Mouse (Mus musculus): ENCODE results near the gene Cachd1. TPM values are rescaled to one million over a fixed set of nuclear protein-coding genes. Genes with fewer than 3 reads are reported as not detected.

The Cachd1 gene
- polyA plus RNA-seq, 1 experiment from 2014 or later, result 6.8 TPM

DNA sequence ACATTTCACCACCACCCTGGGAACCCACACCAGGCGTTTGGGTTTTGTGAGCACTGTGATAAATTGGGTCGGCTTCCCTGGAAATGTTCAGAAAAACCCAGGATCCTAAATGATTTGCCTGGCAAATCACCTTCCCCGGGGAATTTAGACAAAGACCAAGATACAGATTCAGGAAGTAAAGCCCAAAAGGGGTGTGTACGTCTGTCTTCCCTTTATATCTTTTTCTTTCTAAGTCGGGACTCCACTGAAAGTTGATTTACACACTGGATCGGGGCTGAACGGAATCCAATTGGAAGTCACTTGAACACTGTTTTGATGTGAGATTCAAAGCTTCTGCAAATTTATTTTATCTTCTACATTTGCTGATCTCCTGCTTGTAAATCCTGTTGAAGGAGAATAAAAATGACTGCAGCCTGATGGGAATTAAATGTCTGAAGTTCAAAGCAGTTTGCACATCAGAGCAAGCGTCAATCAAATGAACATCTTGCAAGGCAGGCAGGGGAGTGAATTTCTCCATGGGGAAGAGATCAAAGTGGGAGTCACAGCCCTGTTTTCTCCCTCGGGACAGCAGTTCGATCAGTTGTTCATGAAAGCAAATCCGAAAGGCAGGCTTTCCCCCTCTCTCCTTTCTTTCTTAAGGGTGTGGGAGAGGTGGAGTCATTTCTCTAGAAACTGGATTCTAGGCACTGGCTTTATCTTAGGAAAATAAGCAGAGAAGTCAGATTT, 134.3 kb downstream of the Cachd1 start:
- H3K9ac ChIP-seq, result 0 out of 2 replicates have a peak overlapping the region, but pooled peaks have one; percentile 48
- no peaks in the 10 kb centered on the region for H3K27me3 ChIP-seq (replicated peaks)
- H3K4me3 ChIP-seq, result no peak overlapping the region
- H3K9me3 ChIP-seq, result no peaks in the 10 kb centered on the region
- WGBS, result 43% methylated on average over 11 of the region's 11 CpGs
- no peak overlapping the region for H3K27ac ChIP-seq (replicated peaks)
- no peaks in the 10 kb centered on the region for H3K36me3 ChIP-seq
- H3K4me2 ChIP-seq, result peak overlapping the region; percentile 0; the same call in 1 of the 2 replicates
- peaks cover 59% of the 10 kb centered on the region for H3K4me1 ChIP-seq
- ATAC-seq (ENCODE audit: extremely low read depth, insufficient number of reproducible peaks, low FRiP score, low TSS enrichment), result no peak

DNA sequence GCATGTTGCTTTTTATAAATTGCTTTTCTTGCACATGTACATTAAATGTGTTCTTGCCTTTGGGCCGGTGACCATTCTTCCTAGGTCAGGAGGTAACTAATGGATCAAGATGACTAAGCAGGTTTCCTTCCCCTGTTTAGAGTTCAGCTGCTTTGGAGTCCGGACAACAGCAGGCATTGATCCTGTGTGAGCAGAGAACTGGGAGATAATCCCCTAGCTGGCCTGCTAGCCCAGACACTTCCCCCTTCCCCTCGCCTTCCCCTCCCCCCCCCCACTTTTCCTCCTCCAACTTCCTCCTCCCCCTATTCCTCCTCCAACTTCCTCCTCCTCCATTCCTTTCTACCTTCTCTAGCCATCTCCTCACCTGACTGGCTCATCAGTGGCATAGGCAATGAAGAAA, 135.2 kb downstream of the Cachd1 start:
- Histone ChIP-seq H3K27ac (replicated peaks) (no peak overlapping the region), H3K4me2 (no peak overlapping the region), H3K9ac (no peak overlapping the region), H3K4me1 (peaks cover 68% of the 10 kb centered on the region), H3K27me3 (replicated peaks) (no peaks in the 10 kb centered on the region), H3K4me3 (no peak overlapping the region), H3K36me3 (no peaks in the 10 kb centered on the region), H3K9me3 (no peaks in the 10 kb centered on the region)
- 46% methylated on average over 3 of the region's 3 CpGs for WGBS
- no peak for ATAC-seq (ENCODE audit: extremely low read depth, insufficient number of reproducible peaks, low FRiP score, low TSS enrichment)

DNA sequence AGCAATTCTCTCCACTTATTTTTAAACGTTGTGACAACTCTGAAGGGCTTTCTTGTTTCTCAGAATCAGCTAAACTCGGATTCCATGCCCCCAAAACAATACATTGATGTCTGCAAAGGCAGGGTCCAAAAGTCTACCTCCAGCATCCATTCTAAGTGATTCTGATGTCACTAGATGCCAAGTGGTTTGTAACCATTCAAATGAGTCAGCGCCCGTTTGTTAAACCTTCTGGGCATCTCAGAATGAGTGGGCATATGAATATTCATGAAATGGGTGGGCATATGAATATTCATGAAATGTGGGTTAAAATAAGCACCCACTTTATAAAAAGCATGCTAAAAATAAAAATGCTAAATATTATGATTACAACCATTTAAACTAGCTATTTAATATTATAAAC, 137.2 kb downstream of the Cachd1 start:
- Histone ChIP-seq H3K4me1 (peaks cover 70% of the 10 kb centered on the region), H3K4me2 (no peak overlapping the region), H3K27ac (replicated peaks) (no peak overlapping the region), H3K9ac (no peak overlapping the region), H3K36me3 (peaks cover 4% of the 10 kb centered on the region), H3K9me3 (no peaks in the 10 kb centered on the region), H3K27me3 (replicated peaks) (no peaks in the 10 kb centered on the region), H3K4me3 (no peak overlapping the region)
- WGBS, result 70% methylated on average over 4 of the region's 4 CpGs
- no peak for ATAC-seq (ENCODE audit: extremely low read depth, insufficient number of reproducible peaks, low FRiP score, low TSS enrichment)

DNA sequence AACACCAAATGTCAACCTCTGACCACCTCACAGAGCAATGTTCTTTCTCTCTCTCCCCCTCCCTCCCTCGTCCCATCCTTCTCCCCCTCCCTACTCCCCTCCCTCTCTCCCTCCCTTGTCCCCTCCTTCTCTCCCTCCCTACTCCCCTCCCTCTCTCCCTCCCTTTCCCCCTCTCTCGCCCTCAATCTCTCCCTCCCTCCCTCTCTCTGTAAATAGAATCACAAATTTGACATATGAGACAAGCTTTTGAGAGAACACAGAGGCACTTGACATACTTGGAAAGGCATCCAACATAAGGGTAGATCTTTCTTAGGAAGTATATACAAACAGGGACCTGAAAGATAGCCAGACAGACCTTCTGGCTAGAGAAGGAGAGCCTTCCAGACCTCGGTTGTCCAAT, 138.1 kb downstream of the Cachd1 start:
- H3K4me3 ChIP-seq, result no peak overlapping the region
- H3K27me3 ChIP-seq (replicated peaks), result no peaks in the 10 kb centered on the region
- peaks cover 62% of the 10 kb centered on the region for H3K4me1 ChIP-seq
- peak overlapping the region; percentile 90 for H3K27ac ChIP-seq (replicated peaks)
- H3K4me2 ChIP-seq, result peak overlapping the region; percentile 37
- peaks cover 11% of the 10 kb centered on the region for H3K36me3 ChIP-seq
- no peak overlapping the region for H3K9ac ChIP-seq
- H3K9me3 ChIP-seq, result no peaks in the 10 kb centered on the region
- no peak; the same call in 1 of the 2 replicates for ATAC-seq (ENCODE audit: extremely low read depth, insufficient number of reproducible peaks, low FRiP score, low TSS enrichment)
- 12% methylated on average over 3 of the region's 3 CpGs for WGBS

DNA sequence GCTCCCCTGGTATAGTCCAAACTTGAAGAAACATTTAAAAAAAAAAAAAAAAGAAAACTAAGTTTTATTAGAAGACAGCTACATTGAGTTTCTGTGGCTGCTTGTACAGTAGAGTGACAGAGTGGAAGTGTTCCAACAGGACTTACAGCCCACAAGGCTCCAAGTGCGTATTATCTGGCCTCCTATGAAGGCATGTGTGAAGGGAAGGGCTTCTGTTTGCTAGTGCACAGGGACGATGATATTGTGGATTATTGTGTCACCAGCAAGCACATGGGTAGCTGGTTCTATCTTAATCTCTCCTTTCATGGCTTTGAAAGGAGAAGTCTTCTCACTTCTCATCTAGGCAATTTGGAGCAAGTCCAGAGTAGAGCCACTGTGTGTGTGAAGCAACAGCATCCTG, 138.6 kb downstream of the Cachd1 start:
- H3K9me3 ChIP-seq, result no peaks in the 10 kb centered on the region
- H3K4me1 ChIP-seq, result peaks cover 56% of the 10 kb centered on the region
- H3K4me2 ChIP-seq, result peak overlapping the region; percentile 37; the same call in 1 of the 2 replicates
- H3K4me3 ChIP-seq, result no peak overlapping the region
- no peak overlapping the region for H3K9ac ChIP-seq
- no peaks in the 10 kb centered on the region for H3K27me3 ChIP-seq (replicated peaks)
- peaks cover 16% of the 10 kb centered on the region for H3K36me3 ChIP-seq
- ATAC-seq (ENCODE audit: extremely low read depth, insufficient number of reproducible peaks, low FRiP score, low TSS enrichment), result no peak
- H3K27ac ChIP-seq (replicated peaks), result peak overlapping the region; percentile 90
- 26% methylated on average over 2 of the region's 2 CpGs for WGBS

- Histone ChIP-seq H3K27me3 (replicated peaks) (no peaks in the 10 kb centered on the region), H3K9me3 (no peaks in the 10 kb centered on the region), H3K27ac (replicated peaks) (no peak overlapping the region), H3K9ac (no peak overlapping the region), H3K4me1 (peaks cover 35% of the 10 kb centered on the region), H3K36me3 (peaks cover 29% of the 10 kb centered on the region), H3K4me2 (no peak overlapping the region), H3K4me3 (no peak overlapping the region)
- ATAC-seq (ENCODE audit: extremely low read depth, insufficient number of reproducible peaks, low FRiP score, low TSS enrichment), result no peak
- WGBS, result 85% methylated on average over 1 of the region's 1 CpGs
Observed at GRCm38 (mm10) chr4:100917511-100917910, 141.0 kb downstream of the Cachd1 start.

DNA sequence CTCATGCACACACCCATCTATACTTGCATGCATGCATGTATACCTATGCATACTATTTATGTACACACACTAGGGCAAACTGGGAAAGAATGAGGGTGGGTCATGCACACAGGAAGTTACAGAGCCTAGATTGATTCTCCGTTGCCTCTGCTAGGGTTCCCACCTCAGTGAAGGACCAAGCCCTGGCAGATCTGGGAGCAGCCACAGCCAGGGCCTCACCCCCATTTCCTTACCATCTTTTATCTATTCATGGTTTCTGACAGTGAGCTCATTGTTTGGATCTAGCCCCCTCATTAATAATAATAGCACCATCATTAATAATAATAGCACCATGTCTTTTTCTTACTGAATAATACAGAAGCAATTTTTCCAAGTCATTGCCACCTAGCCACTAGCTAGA, 143.9 kb downstream of the Cachd1 start:
- Histone ChIP-seq H3K9ac (no peak overlapping the region), H3K9me3 (no peaks in the 10 kb centered on the region), H3K36me3 (peaks cover 31% of the 10 kb centered on the region), H3K4me1 (peaks cover 30% of the 10 kb centered on the region), H3K4me2 (no peak overlapping the region), H3K27ac (replicated peaks) (no peak overlapping the region), H3K4me3 (no peak overlapping the region), H3K27me3 (replicated peaks) (no peaks in the 10 kb centered on the region)
- 82% methylated on average over 1 of the region's 1 CpGs for WGBS
- no peak for ATAC-seq (ENCODE audit: extremely low read depth, insufficient number of reproducible peaks, low FRiP score, low TSS enrichment)

- Histone ChIP-seq H3K4me3 (no peak overlapping the region), H3K27ac (replicated peaks) (no peak overlapping the region), H3K27me3 (replicated peaks) (no peaks in the 10 kb centered on the region), H3K9me3 (no peaks in the 10 kb centered on the region), H3K4me1 (peaks cover 22% of the 10 kb centered on the region; the same call in 1 of the 2 replicates), H3K9ac (no peak overlapping the region), H3K4me2 (no peak overlapping the region), H3K36me3 (peaks cover 31% of the 10 kb centered on the region)
- no peak for ATAC-seq (ENCODE audit: extremely low read depth, insufficient number of reproducible peaks, low FRiP score, low TSS enrichment)
- WGBS, result 75% methylated on average over 11 of the region's 11 CpGs
Observed at GRCm38 (mm10) chr4:100922816-100923554, 146.5 kb downstream of the Cachd1 start.

DNA sequence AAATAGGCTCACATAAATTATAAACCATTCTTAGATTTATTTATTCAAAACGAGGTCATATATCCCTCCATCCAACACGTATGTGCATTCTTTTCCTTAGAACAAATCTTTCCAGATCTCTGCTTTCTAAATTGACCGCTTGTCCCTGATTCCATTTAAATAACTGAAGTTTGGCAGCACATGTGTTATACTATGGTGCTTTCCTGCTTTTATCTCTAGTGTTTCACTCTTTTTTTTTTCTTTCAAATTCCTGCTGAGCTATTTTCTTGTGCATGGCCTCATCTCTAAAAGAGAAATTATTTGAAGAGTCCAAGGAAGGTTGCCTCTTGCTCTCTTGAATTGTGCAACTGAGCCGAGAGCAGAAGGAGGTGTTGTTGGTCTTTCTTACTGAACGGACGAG, 147.1 kb downstream of the Cachd1 start:
- peaks cover 27% of the 10 kb centered on the region for H3K36me3 ChIP-seq
- no peak overlapping the region for H3K9ac ChIP-seq
- no peak overlapping the region for H3K4me2 ChIP-seq
- H3K9me3 ChIP-seq, result no peaks in the 10 kb centered on the region
- H3K27me3 ChIP-seq (replicated peaks), result no peaks in the 10 kb centered on the region
- no peak for ATAC-seq (ENCODE audit: extremely low read depth, insufficient number of reproducible peaks, low FRiP score, low TSS enrichment)
- no peak overlapping the region for H3K27ac ChIP-seq (replicated peaks)
- H3K4me3 ChIP-seq, result no peak overlapping the region
- WGBS, result 70% methylated on average over 6 of the region's 6 CpGs
- peaks cover 20% of the 10 kb centered on the region; the same call in 1 of the 2 replicates for H3K4me1 ChIP-seq

DNA sequence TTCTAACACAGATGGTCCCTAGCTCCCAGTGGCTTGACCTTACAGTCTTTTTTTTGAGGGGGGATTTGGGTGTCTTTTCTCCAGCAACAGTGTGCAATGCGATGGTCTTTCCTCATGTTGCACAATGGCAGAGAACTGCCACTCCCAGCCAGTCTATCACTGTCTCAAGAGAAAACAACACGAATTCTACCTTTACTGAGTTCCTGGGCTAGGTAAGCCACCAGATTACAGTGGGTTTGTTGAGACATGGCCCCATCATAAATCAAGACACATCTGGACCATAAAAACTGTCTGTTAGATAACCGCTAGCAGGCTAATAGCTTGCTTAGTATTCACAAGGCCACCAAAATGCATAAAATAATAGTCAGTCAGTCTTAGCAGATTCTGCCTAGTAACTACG, 147.8 kb downstream of the Cachd1 start:
- no peak overlapping the region for H3K27ac ChIP-seq (replicated peaks)
- no peak for ATAC-seq (ENCODE audit: extremely low read depth, insufficient number of reproducible peaks, low FRiP score, low TSS enrichment)
- no peaks in the 10 kb centered on the region for H3K27me3 ChIP-seq (replicated peaks)
- H3K4me3 ChIP-seq, result no peak overlapping the region
- no peak overlapping the region for H3K4me2 ChIP-seq
- no peaks in the 10 kb centered on the region for H3K9me3 ChIP-seq
- H3K9ac ChIP-seq, result no peak overlapping the region
- WGBS, result 79% methylated on average over 4 of the region's 4 CpGs
- peaks cover 20% of the 10 kb centered on the region; the same call in 1 of the 2 replicates for H3K4me1 ChIP-seq
- peaks cover 21% of the 10 kb centered on the region for H3K36me3 ChIP-seq

DNA sequence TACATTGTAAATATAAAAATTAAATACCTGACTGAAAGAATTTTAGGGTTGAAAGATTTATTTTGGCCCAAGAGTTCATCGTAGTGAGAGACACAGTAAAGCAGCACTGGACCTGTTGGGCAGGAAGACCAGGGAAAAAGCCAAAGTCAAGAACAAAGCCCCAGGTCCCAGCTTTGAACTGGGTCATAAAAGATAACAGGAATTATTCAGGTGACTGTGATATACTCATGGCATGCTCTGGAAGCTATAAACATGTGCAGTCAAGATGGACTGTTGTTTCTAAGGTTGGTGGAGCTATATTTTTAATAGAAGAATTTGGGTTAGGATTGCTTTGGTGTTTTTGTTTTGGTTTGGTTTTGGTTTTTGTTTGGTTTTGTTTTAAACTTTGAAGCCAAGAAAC, 148.7 kb downstream of the Cachd1 start:
- peaks cover 14% of the 10 kb centered on the region for H3K36me3 ChIP-seq
- no peak for ATAC-seq (ENCODE audit: extremely low read depth, insufficient number of reproducible peaks, low FRiP score, low TSS enrichment)
- H3K4me2 ChIP-seq, result no peak overlapping the region
- WGBS, result 72% methylated on average over 1 of the region's 1 CpGs
- no peak overlapping the region for H3K27ac ChIP-seq (replicated peaks)
- H3K9ac ChIP-seq, result no peak overlapping the region
- no peaks in the 10 kb centered on the region for H3K27me3 ChIP-seq (replicated peaks)
- peaks cover 20% of the 10 kb centered on the region; the same call in 1 of the 2 replicates for H3K4me1 ChIP-seq
- no peak overlapping the region for H3K4me3 ChIP-seq
- no peaks in the 10 kb centered on the region for H3K9me3 ChIP-seq

All from heart, embryonic 13.5 days (tissue).